Mouse (Mus musculus) MEL (cell line): ENCODE measurements around the gene Tsc2.

Experiments
- CTCF ChIP-seq, 3 experiments: IDR thresholded peaks in 2 of 3; conservative IDR thresholded peaks in 1 of 3; 2 replicates each; pipeline ENCODE4 v1.5.1; 2011 to 2012; ENCODE audit warnings: low read length in 3 of 3, low read depth in 2 of 3, mild to moderate bottlenecking in 2 of 3, improper control_type of control experiment in 1 of 3, inconsistent platforms in 1 of 3, mixed read lengths in 1 of 3, moderate library complexity in 1 of 3; ENCODE audit not compliant: control insufficient read depth in 1 of 3, insufficient read depth in 1 of 3, poor library complexity in 1 of 3, severe bottlenecking in 1 of 3
- EP300 ChIP-seq, 2 experiments: IDR thresholded peaks; 2 replicates each; pipeline ENCODE4 v1.6.1; 2011; ENCODE audit warnings: improper control_type of control experiment in 2 of 2, low read length in 2 of 2, low read depth in 1 of 2, mild to moderate bottlenecking in 1 of 2
- HCFC1 ChIP-seq: IDR thresholded peaks from 2 replicates; pipeline ENCODE4 v1.6.1; 2012; ENCODE audit warnings: low read depth, mild to moderate bottlenecking, inconsistent platforms, low read length, improper control_type of control experiment, moderate library complexity
- JUND ChIP-seq: IDR thresholded peaks from 2 replicates; pipeline ENCODE4 v1.6.1; 2011; ENCODE audit warnings: low read depth, mild to moderate bottlenecking, improper control_type of control experiment, low read length
- RCOR1 ChIP-seq: IDR thresholded peaks from 2 replicates; pipeline ENCODE4 v1.6.1; 2012; ENCODE audit warnings: low read depth, mild to moderate bottlenecking, inconsistent platforms, low read length, improper control_type of control experiment

GRCm38 (mm10) chr17:24667416-24667815 lies 35.0 kb upstream of the Tsc2 start:
- TF ChIP-seq EP300 (IDR thresholded peaks at IDR 0.05; ENCODE audit: low read depth in 1 of 2, low read length in 2 of 2) (no peak), CTCF (IDR thresholded peaks at IDR 0.05 in 2 of 3, conservative IDR thresholded peaks at IDR 0.05 in 1 of 3; ENCODE audit: control insufficient read depth in 1 of 3, insufficient read depth in 1 of 3, low read depth in 2 of 3, low read length in 3 of 3, poor library complexity in 1 of 3, severe bottlenecking in 1 of 3) (peak; percentile 79 to 90 (median 88)), JUND (no peak), HCFC1 (no peak), RCOR1 (no peak)
